ENCODE assay signal across 7 mouse cellular contexts in the genomic region with DNA sequence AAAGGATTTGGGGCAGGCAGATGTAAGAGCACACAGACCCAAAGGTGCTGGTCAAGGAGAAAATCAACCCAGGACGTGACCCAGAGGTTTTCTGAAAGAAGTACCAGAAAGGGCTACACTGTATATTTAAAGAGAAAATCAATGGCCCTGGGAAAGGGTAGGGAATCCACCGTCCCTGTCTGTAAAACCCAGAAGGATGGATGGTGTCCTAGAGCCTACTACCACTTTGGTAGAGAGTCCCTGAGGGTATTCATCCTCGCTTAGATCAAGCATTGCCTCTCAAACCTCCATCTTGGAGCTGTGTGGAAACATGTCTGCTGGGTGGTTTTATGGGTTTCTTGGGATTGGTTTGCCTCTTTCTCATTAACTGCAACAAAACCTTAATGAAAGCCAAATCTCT. TPM values are rescaled to one million over a fixed set of nuclear protein-coding genes. Genes with fewer than 3 reads are reported as not detected.
DNase-seq lines count a peak whose midpoint lies in the region; ATAC-seq and TF ChIP-seq lines count a peak whose summit lies in the region.

No protein-coding gene starts in this region.

- peaks cover 31% of the 10 kb centered on the region for H3K4me1 ChIP-seq in embryonic facial prominence, embryonic 13.5 days
- peaks cover 13% of the 10 kb centered on the region for H3K4me1 ChIP-seq in intestine, embryonic 15.5 days (replicated peaks)
- H3K4me1 ChIP-seq in neural tube, embryonic 14.5 days (ENCODE audit: control insufficient read depth, insufficient read depth, low read length): peaks cover 19% of the 10 kb centered on the region; the same call in 1 of the 2 replicates

- no peaks in the 10 kb centered on the region for H3K9me3 ChIP-seq in embryonic facial prominence, embryonic 13.5 days
- no peaks in the 10 kb centered on the region for H3K9me3 ChIP-seq in intestine, embryonic 15.5 days
- H3K9me3 ChIP-seq in neural tube, embryonic 14.5 days (ENCODE audit: control insufficient read depth, low read length): no peaks in the 10 kb centered on the region

- H3K4me2 ChIP-seq in embryonic facial prominence, embryonic 13.5 days: peak overlapping the region; percentile 69
- peak overlapping the region; percentile 63 for H3K4me2 ChIP-seq in intestine, embryonic 15.5 days (replicated peaks)
- H3K4me2 ChIP-seq in neural tube, embryonic 14.5 days (ENCODE audit: low read depth, low read length): peak overlapping the region; percentile 83

- DNase-seq in left cerebral cortex, adult 2 months (ENCODE audit: extremely low spot score in 1 of 2, low spot score in 2 of 2): no peak
- no peak for DNase-seq in left cerebral cortex, postnatal 36 days (ENCODE audit: low spot score in 2 of 2)
- no peak for DNase-seq in adrenal gland, postnatal 36 days
- no peak for DNase-seq in gastrocnemius, postnatal 36 days

- H3K36me3 ChIP-seq in embryonic facial prominence, embryonic 13.5 days: no peaks in the 10 kb centered on the region
- H3K36me3 ChIP-seq in intestine, embryonic 15.5 days: no peaks in the 10 kb centered on the region
- H3K36me3 ChIP-seq in neural tube, embryonic 14.5 days (ENCODE audit: control insufficient read depth, insufficient read depth, low read length): no peaks in the 10 kb centered on the region

- 21% methylated on average over 3 of the region's 3 CpGs for WGBS in embryonic facial prominence, embryonic 13.5 days
- 35% methylated on average over 3 of the region's 3 CpGs for WGBS in intestine, embryonic 15.5 days
- 8% methylated on average over 3 of the region's 3 CpGs for WGBS in neural tube, embryonic 14.5 days

- no peak for TF ChIP-seq CTCF in left cerebral cortex, adult 2 months (IDR thresholded peaks at IDR 0.05)

- no peak for ATAC-seq in embryonic facial prominence, embryonic 13.5 days (ENCODE audit: insufficient number of reproducible peaks, insufficient read depth, low FRiP score, low TSS enrichment, low read depth)
- ATAC-seq in intestine, embryonic 15.5 days: no peak
- ATAC-seq in neural tube, embryonic 14.5 days (ENCODE audit: low read depth): no peak

- peak overlapping the region; percentile 91 for H3K27ac ChIP-seq in left cerebral cortex, adult 2 months
- 0 out of 2 replicates have a peak overlapping the region, but pooled peaks have one; percentile 85 for H3K27ac ChIP-seq in embryonic facial prominence, embryonic 13.5 days
- peak overlapping the region; percentile 81; the same call in 1 of the 2 replicates for H3K27ac ChIP-seq in intestine, embryonic 15.5 days
- peak overlapping the region; percentile 87 for H3K27ac ChIP-seq in neural tube, embryonic 14.5 days (ENCODE audit: low read depth, low read length)

- peak overlapping the region; percentile 78 for H3K4me3 ChIP-seq in left cerebral cortex, adult 2 months
- peak overlapping the region; percentile 91 for H3K4me3 ChIP-seq in embryonic facial prominence, embryonic 13.5 days
- peak overlapping the region; percentile 81 for H3K4me3 ChIP-seq in intestine, embryonic 15.5 days (replicated peaks)
- peak overlapping the region; percentile 80 for H3K4me3 ChIP-seq in neural tube, embryonic 14.5 days (ENCODE audit: low read depth, low read length)

- intact Hi-C loops in left cerebral cortex, adult 2 months (cut with DNase I): loop anchor here (5.0 kb wide), 2 partner anchors 72 to 398 kb away; no protein-coding TSS in a partner anchor
- intact Hi-C loops in left cerebral cortex, postnatal 36 days (cut with DNase I): no loop called here
- intact Hi-C loops in gastrocnemius, postnatal 36 days (cut with DNase I): no loop called here

- no peaks in the 10 kb centered on the region for H3K27me3 ChIP-seq in embryonic facial prominence, embryonic 13.5 days
- no peaks in the 10 kb centered on the region for H3K27me3 ChIP-seq in intestine, embryonic 15.5 days (replicated peaks)
- H3K27me3 ChIP-seq in neural tube, embryonic 14.5 days (ENCODE audit: control insufficient read depth, insufficient read depth, low read length): no peaks in the 10 kb centered on the region

- H3K9ac ChIP-seq in embryonic facial prominence, embryonic 13.5 days: peak overlapping the region; percentile 88
- peak overlapping the region; percentile 79 for H3K9ac ChIP-seq in intestine, embryonic 15.5 days
- H3K9ac ChIP-seq in neural tube, embryonic 14.5 days (replicated peaks; ENCODE audit: low read depth, low read length): peak overlapping the region; percentile 83

RNA-seq across cellular contexts. Expression of a gene that starts 1.0 kb away (rescaled TPM):
- 10 to 100 TPM; 13.9 to 17.7 TPM for total RNA-seq in left cerebral cortex, adult 2 months (2021)
- total RNA-seq in left cerebral cortex, postnatal 36 days (2021): 10 to 100 TPM; 15.6 to 16.5 TPM
- 43.3 and 46.9 TPM in 2 replicates for polyA plus RNA-seq in embryonic facial prominence, embryonic 13.5 days (2015; fragmentation: Nextera tagmentation; extraction: Ambion mirVana)
- polyA plus RNA-seq in intestine, embryonic 15.5 days (2015; fragmentation: Nextera tagmentation; extraction: Ambion mirVana): 29.4 and 31.9 TPM in 2 replicates
- 45.2 and 45.3 TPM in 2 replicates for polyA plus RNA-seq in neural tube, embryonic 14.5 days (2014; fragmentation: Nextera tagmentation; extraction: Ambion mirVana)
- total RNA-seq in adrenal gland, postnatal 36 days (2021): 10 to 100 TPM; 15.8 to 26.7 TPM
- total RNA-seq in gastrocnemius, postnatal 36 days (2021): 10 to 100 TPM; 10.4 to 10.6 TPM

RNA-seq across cellular contexts. Expression of a gene that starts 1.1 kb away (rescaled TPM):
- total RNA-seq in left cerebral cortex, adult 2 months (2021): 10 to 100 TPM; 29.8 to 33.4 TPM
- 10 to 100 TPM; 28.0 to 35.0 TPM for total RNA-seq in left cerebral cortex, postnatal 36 days (2021)
- 91.5 and 94.5 TPM in 2 replicates for polyA plus RNA-seq in embryonic facial prominence, embryonic 13.5 days (2015; fragmentation: Nextera tagmentation; extraction: Ambion mirVana)
- polyA plus RNA-seq in intestine, embryonic 15.5 days (2015; fragmentation: Nextera tagmentation; extraction: Ambion mirVana): 53.5 TPM in 2 replicates
- polyA plus RNA-seq in neural tube, embryonic 14.5 days (2014; fragmentation: Nextera tagmentation; extraction: Ambion mirVana): 56.0 and 57.7 TPM in 2 replicates
- total RNA-seq in adrenal gland, postnatal 36 days (2021): 10 to 100 TPM; 28.8 to 30.5 TPM
- 1 to 10 TPM; 7.0 to 7.8 TPM for total RNA-seq in gastrocnemius, postnatal 36 days (2021)

RNA-seq across cellular contexts. Expression of a gene that starts 45.4 kb away (rescaled TPM):
- not detected for total RNA-seq in left cerebral cortex, adult 2 months (2021)
- total RNA-seq in left cerebral cortex, postnatal 36 days (2021): not detected
- polyA plus RNA-seq in embryonic facial prominence, embryonic 13.5 days (2015; fragmentation: Nextera tagmentation; extraction: Ambion mirVana): not detected in 2 replicates
- not detected in 2 replicates for polyA plus RNA-seq in intestine, embryonic 15.5 days (2015; fragmentation: Nextera tagmentation; extraction: Ambion mirVana)
- not detected in 2 replicates for polyA plus RNA-seq in neural tube, embryonic 14.5 days (2014; fragmentation: Nextera tagmentation; extraction: Ambion mirVana)
- not detected for total RNA-seq in adrenal gland, postnatal 36 days (2021)
- not detected for total RNA-seq in gastrocnemius, postnatal 36 days (2021)

RNA-seq across cellular contexts. Expression of a gene that starts 52.6 kb away (rescaled TPM):
- total RNA-seq in left cerebral cortex, adult 2 months (2021): not detected
- not detected for total RNA-seq in left cerebral cortex, postnatal 36 days (2021)
- 0.21 TPM in 1 of 2 replicates, not detected in the other for polyA plus RNA-seq in embryonic facial prominence, embryonic 13.5 days (2015; fragmentation: Nextera tagmentation; extraction: Ambion mirVana)
- 1.5 and 1.9 TPM in 2 replicates for polyA plus RNA-seq in intestine, embryonic 15.5 days (2015; fragmentation: Nextera tagmentation; extraction: Ambion mirVana)
- polyA plus RNA-seq in neural tube, embryonic 14.5 days (2014; fragmentation: Nextera tagmentation; extraction: Ambion mirVana): not detected in 2 replicates
- total RNA-seq in adrenal gland, postnatal 36 days (2021): not detected
- not detected for total RNA-seq in gastrocnemius, postnatal 36 days (2021)

RNA-seq across cellular contexts. Expression of a gene that starts 59.7 kb away (rescaled TPM):
- total RNA-seq in left cerebral cortex, adult 2 months (2021): 10 to 100 TPM; 40.3 to 44.4 TPM
- total RNA-seq in left cerebral cortex, postnatal 36 days (2021): 10 to 100 TPM; 41.7 to 45.8 TPM
- 50.5 and 53.4 TPM in 2 replicates for polyA plus RNA-seq in embryonic facial prominence, embryonic 13.5 days (2015; fragmentation: Nextera tagmentation; extraction: Ambion mirVana)
- 69.3 and 76.8 TPM in 2 replicates for polyA plus RNA-seq in intestine, embryonic 15.5 days (2015; fragmentation: Nextera tagmentation; extraction: Ambion mirVana)
- 68.3 and 70.5 TPM in 2 replicates for polyA plus RNA-seq in neural tube, embryonic 14.5 days (2014; fragmentation: Nextera tagmentation; extraction: Ambion mirVana)
- total RNA-seq in adrenal gland, postnatal 36 days (2021): 10 to 100 TPM; 56.4 to 90.9 TPM
- 1 to 10 TPM; 7.6 to 8.3 TPM for total RNA-seq in gastrocnemius, postnatal 36 days (2021)
